Mouse (Mus musculus) spleen, postnatal 4 days (tissue): ENCODE data around the gene Defb47.

ENCODE experiments used
- DNase-seq, 2 experiments: peaks; one replicate each; pipeline ENCODE4 v3.0.0; 2022; ENCODE audit warnings: low spot score in 2 of 2

Defb47 gene

GRCm38 (mm10) chr14:62997777-62998176, at the start of gene Defb47:
Defb47 (plus strand) TSS chr14:62998077.
- DNase-seq: no peak

GRCm38 (mm10) chr14:62956091-62956490, 41.8 kb upstream of the Defb47 start:
- no peak for DNase-seq

DNA sequence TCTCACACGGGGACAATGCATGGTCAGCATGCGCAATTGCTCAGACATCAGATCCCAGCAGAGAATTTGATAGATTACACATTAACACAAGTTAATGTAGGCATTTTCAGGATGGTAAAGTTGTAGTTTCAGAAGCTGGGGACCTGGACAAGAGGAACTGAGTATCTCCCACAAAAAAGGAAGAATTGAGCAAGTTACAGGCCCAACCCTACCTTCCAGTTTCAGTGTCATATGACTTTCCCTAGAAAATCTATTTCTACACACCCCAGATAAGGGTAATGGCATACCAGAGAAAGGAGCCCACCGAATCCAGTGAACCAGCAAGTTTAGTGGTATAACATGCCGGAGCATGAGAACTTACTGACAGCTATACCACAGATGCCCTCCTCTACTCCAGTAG, 34.2 kb upstream of the Defb47 start:
- DNase-seq: peak in 1 of 2 experiments; percentile 25

- DNase-seq: peak in 1 of 2 experiments; percentile 24
Observed at GRCm38 (mm10) chr14:62965342-62965741, 32.5 kb upstream of the Defb47 start.

GRCm38 (mm10) chr14:62965811-62966520, 31.9 kb upstream of the Defb47 start:
- DNase-seq: no peak

GRCm38 (mm10) chr14:62975046-62975445, 22.8 kb upstream of the Defb47 start:
- peak; percentile 46 to 77 for DNase-seq

GRCm38 (mm10) chr14:62979815-62980214, 18.1 kb upstream of the Defb47 start:
- no peak for DNase-seq

DNA sequence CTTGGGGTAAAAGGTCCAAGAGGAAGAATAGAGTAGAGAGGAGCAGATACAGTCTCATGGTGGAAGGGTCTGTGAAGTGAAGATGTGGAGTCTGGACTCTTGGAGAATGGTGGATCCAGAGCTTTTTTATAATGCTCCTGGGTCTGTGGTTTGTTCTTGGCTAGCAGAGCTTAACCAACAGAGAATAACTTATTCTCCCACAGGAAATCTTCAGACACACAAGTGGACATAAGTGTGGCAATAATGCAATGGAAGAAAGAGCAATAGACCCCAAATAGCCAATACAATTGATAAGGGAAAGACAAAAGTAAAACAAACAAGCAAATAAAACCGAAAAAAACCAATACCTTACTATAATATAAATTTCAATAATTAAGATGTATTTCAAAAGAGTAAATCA, 13.5 kb upstream of the Defb47 start, which contains the start of gene Defb48:
Defb48 (minus strand) TSS at position 101 of the 400 bp plus-strand sequence.
- DNase-seq: no peak

DNA sequence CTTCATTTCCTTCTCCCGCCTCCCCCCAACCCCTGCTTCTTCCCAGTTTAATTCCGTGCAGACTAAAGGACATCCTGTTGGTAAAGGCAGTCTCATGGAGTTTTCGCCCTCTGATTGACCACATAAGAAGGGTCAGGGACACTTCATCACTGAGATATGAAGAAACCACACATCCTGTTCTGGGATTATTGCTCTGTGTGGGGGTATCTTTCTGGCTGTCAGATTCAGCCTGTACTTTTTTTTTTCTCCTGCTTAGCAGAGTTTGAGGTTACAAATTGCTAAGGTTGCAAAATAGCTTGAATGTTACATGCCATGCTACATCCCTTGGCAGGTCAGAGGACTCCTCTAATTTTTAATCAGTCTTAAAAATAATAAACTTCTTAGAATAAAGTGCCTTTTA, 6.6 kb upstream of the Defb47 start:
- DNase-seq: no peak

DNA sequence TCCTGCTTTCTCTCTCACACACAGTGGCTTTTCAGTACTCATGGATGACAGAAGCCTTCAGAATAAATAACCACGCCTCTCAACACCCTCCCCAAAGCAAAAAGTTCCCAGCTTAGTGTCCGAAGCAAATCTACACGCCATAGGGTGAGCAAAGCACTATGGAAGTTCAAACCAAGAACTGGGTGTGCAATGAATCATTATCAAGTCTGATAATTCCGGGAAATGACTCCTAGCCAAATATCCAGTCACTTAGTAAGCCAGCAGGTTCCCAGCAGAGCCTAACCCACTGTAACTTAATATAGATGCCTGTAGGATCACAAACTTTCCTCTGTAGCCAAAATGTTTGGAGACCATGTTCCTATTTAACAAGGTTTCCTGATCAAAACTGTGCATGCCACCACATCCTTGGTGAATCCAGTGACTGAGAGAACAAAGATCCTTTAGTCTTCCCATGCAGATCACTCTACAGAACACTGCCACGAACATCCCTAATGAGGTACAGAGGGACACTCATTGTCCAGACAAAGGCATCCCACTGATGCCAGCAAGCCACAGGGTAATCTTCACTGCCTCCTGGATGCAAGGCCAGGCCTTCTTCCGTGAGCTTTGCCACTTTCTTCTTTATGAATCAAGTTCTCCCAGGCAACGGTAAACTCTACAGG, 5.9 kb upstream of the Defb47 start:
- DNase-seq: no peak

DNA sequence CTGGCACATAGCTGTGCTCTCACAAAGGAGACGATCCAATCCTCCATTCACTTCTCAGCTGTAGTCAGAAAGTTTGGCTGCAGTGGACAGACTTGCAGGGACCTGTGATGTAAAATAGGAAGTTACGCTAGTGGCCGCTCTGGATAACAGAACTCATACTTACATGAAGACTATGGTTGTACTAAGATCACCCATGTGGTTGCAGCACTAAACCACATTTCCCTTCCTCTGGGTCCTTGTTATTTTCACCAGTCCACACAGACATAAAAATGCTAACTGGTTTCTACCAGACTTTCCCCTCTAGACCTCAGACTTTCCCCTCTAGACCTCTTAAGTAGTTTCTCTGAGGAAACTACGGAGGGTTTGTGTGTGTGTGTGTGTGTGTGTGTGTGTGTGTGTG, 1.1 kb downstream of the Defb47 start:
- DNase-seq: no peak

DNA sequence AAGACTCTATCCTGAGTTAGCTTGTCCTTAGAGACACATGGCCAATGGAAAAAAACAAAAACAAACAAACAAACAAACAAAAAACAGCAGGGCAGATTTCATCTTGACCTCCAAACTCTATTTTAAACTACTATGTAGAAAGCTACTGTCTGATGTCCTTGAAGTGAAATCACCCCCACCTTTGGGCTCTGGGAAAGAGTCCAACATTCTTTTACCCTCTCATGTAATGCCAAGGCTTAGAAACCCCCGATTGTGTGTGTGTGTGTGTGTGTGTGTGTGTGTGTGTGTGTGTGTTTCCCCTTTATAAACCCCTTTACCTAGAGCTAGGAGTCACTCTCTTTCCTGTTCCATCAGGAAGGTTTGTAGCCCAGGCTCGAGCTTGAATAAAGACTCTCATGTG, 4.7 kb downstream of the Defb47 start:
- no peak for DNase-seq

GRCm38 (mm10) chr14:63011471-63011870, 13.6 kb downstream of the Defb47 start, which contains the start of gene Defb43:
Defb43 (plus strand) TSS chr14:63011771.
- DNase-seq: no peak

DNA sequence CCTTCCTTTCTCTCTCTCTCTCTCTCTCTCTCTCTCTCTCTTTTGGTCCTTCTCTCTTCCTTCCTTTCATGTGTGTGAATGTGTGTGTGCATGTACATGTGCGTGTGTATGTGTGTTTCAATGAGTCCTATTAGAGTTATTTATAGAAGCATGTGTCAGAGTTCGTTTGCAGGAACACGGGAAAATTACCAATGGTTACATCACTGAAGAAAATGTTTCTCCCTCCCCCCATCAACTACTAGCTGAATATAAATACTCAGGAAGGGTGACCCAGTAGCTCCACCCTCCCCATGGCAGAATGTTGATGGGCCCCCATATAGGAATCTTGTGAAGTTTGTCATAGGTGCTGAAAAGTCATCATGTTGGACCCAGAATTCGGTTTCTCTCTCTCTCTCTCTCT, 15.2 kb downstream of the Defb47 start:
- no peak for DNase-seq

- DNase-seq: no peak
Observed at GRCm38 (mm10) chr14:63014667-63015066, 16.8 kb downstream of the Defb47 start.

GRCm38 (mm10) chr14:63020524-63021156, 22.8 kb downstream of the Defb47 start:
- no peak for DNase-seq

DNA sequence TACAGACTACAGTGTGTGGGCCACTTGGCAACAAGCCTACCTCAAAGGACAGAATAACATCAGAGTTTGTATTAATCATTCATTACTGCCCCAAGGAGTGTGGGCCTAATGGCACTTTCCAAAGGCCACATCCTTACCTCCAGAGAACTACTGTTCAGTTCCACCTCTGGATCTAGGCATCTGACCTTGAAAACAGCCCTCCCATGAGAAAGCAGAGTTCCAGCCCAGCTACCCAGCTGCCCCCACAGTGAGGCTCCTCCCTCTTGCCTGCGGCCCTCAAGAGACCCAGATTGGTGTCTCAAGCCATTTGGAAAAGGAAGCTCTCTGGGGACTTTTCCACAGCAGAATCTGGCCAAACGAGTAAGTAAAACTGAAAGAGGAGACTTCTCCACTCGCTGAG, 48.8 kb downstream of the Defb47 start, which contains the start of gene Defb42:
Defb42 (plus strand) TSS at position 301 of the 400 bp plus-strand sequence.
- DNase-seq: no peak

GRCm38 (mm10) chr14:63049910-63050370, 52.1 kb downstream of the Defb47 start, which contains the start of gene Defb30:
Defb30 (minus strand) TSS chr14:63049960.
- DNase-seq: no peak
